Mouse (Mus musculus) limb, embryonic 11.5 days (tissue): ENCODE data around the gene Rabl2. TPM values are rescaled to one million over a fixed set of nuclear protein-coding genes. Genes with fewer than 3 reads are reported as not detected.
A peak's percentile ranks its signal among the peaks of the same experiment; 100 is the strongest.

Experiments
- ATAC-seq: fragments of 200-750 bp; cut with Nextera tagmentation; 2 replicates; pipeline ENCODE4 v1.8.0; 2017; ENCODE audit warnings: low read depth; ENCODE audit not compliant: insufficient number of reproducible peaks, low FRiP score, low TSS enrichment
- DNase-seq: peaks from one replicate; pipeline ENCODE4 v3.0.0-alpha.2; 2015; ENCODE audit warnings: low spot score
- H3K27ac ChIP-seq: fragments of 300-500 bp; sonication (generic); replicated peaks from 2 replicates; pipeline ENCODE4 v1.5.1; 2014; ENCODE audit warnings: low read depth, mild to moderate bottlenecking, low read length
- H3K27me3 ChIP-seq: fragments of 300-500 bp; sonication (generic); 2 replicates; pipeline ENCODE4 v1.6.1; 2014; ENCODE audit warnings: mild to moderate bottlenecking, low read length, mixed read lengths; ENCODE audit not compliant: control insufficient read depth, insufficient read depth
- H3K36me3 ChIP-seq: fragments of 300-500 bp; sonication (generic); 2 replicates; pipeline ENCODE4 v1.6.1; 2014; ENCODE audit warnings: mild to moderate bottlenecking, low read length, moderate library complexity, mixed read lengths; ENCODE audit not compliant: control insufficient read depth, insufficient read depth
- H3K4me1 ChIP-seq: fragments of 300-500 bp; sonication (generic); 2 replicates; pipeline ENCODE4 v1.6.1; 2014; ENCODE audit warnings: low read length, mixed read lengths; ENCODE audit not compliant: control insufficient read depth, insufficient read depth
- H3K4me2 ChIP-seq: fragments of 300-500 bp; sonication (generic); 2 replicates; pipeline ENCODE4 v1.6.1; 2014; ENCODE audit warnings: low read depth, mild to moderate bottlenecking, moderate library complexity; ENCODE audit not compliant: severe bottlenecking
- H3K4me3 ChIP-seq: fragments of 300-500 bp; sonication (generic); 2 replicates; pipeline ENCODE4 v1.5.1; 2014; ENCODE audit warnings: low read depth, low read length
- H3K9ac ChIP-seq: fragments of 300-500 bp; sonication (generic); 2 replicates; pipeline ENCODE4 v1.6.1; 2014; ENCODE audit warnings: mild to moderate bottlenecking, low read length
- H3K9me3 ChIP-seq: fragments of 300-500 bp; sonication (generic); 2 replicates; pipeline ENCODE4 v1.6.1; 2016; ENCODE audit warnings: low read length; ENCODE audit not compliant: control insufficient read depth
- WGBS: fragments of 180-500 bp; shearing (Covaris S2); extraction: QIAGEN DNeasy Blood & Tissue Kit; methylation state at CpG from one replicate; pipeline ENCODE4 v1.1.7; 2014; 5-methylcytosine and 5-hydroxymethylcytosine counted together
- polyA plus RNA-seq: library from polyadenylated mRNA; unstranded; fragments of >200 nt; fragmentation: Nextera tagmentation; extraction: Ambion mirVana; gene quantifications from 2 replicates; pipeline ENCODE4 v1.2.1, GENCODE M21; 2014

Rabl2 gene
- polyA plus RNA-seq, 1 experiment from 2014 or later, result 70.3 TPM

DNA sequence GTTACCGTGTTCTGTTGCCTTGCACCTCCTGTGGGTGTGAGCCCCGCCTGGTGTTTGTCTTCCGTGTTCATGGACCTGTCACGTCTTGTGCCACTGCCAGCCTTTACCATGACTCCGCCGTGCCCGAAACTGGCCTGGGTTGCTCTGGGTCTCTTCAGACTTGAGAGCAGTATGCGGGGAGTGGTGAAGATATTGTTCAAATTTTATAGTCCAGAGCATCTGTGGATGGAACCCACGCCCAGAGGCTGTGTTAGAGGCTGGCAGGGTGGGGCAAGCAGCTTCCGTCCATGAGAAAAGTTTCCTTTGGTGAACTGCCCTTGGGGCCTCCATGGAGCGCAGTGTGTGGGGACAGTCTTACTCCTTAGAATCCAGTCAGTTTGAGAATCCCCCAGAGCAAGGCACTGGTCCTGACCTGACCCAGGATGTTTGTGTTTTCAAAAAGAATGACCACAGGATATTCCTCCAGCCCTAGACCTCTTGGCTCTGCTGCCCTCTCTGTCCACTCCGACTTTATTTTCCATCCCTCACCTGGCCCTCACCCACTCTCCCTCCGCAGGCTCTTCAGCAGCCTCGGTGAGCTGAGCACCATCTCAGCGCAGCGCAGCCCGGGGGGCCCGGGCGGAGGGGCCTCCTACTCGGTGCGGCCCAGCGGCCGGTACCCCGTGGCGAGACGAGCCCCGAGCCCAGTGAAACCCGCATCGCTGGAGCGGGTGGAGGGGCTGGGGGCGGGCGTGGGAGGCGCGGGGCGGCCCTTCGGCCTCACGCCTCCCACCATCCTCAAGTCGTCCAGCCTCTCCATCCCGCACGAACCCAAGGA, 34.3 kb downstream of the Rabl2 start:
- Histone ChIP-seq H3K4me3 (peak overlapping the region; percentile 28), H3K4me1 (peaks cover 12% of the 10 kb centered on the region), H3K4me2 (peak overlapping the region; percentile 40), H3K9me3 (no peaks in the 10 kb centered on the region), H3K27ac (no peak overlapping the region), H3K36me3 (no peaks in the 10 kb centered on the region), H3K9ac (no peak overlapping the region), H3K27me3 (peaks cover 35% of the 10 kb centered on the region)
- DNase-seq (peak; percentile 31), ATAC-seq (no peak)
- 9% methylated on average over 36 of the region's 40 CpGs for WGBS

DNA sequence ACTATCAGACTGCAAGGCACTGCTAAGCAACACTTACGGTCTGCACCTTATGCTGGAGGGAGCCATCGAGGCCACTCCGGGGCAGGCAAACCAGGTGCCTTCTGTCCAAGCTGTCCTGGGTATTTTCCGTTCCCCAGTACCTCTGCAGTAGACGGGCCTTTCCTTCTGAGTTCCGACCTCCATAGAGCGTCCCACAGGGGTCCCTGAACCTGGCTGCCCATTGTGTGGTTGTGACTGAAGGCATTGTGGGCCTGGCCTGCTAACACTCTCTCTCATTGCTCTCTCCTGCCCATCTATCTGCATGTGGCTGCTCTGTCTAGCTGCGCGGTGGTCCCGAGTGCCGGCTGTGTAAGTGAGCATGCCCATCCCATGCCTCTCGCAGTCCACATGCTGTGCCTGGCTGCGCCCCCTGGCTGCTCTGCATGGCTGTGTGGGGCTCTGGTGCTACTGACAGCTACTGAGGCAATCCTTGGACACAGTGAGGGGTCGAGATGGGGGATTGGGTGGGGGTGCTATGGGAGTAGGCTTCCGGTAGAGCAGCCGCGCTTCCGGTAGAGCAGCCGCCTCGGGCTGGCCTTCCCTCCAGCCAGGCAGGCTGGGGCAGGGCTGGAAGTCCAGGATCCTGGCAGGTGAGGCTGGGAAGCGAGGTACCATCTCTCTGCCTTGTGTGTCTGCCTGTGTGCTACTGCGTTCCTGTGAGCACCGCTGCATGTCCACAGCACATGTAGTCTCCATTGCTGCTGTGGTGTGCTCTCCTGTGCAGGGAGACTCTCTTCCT, 35.1 kb downstream of the Rabl2 start:
- WGBS, result 27% methylated on average over 23 of the region's 23 CpGs
- no peaks in the 10 kb centered on the region for H3K36me3 ChIP-seq
- peak overlapping the region; percentile 33 for H3K4me2 ChIP-seq
- no peak for ATAC-seq
- H3K9me3 ChIP-seq, result no peaks in the 10 kb centered on the region
- peak; percentile 64 for DNase-seq
- H3K9ac ChIP-seq, result 0 out of 2 replicates have a peak overlapping the region, but pooled peaks have one; percentile 12
- no peak overlapping the region for H3K27ac ChIP-seq
- H3K4me1 ChIP-seq, result peaks cover 12% of the 10 kb centered on the region
- peaks cover 35% of the 10 kb centered on the region for H3K27me3 ChIP-seq
- H3K4me3 ChIP-seq, result peak overlapping the region; percentile 16

DNA sequence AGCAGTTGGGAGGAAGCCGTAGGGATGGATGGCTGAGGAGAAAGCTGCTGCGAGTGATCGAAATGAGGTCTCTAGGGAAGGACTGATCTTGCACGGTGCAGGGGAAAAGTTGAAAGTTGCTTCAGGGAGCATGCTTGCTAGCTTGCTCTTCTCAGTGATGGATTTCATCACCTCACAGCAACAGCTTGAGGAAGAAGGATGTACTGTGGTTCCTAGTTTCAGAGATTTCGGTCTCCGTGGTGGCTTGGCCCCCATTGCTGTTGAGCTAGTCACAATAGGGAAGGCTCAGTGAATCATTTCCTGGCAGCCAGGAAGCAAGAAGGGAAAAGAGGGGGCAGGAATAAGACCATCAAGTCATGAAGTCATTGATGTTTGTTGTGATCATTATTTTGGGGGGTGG, 36.1 kb downstream of the Rabl2 start:
- Histone ChIP-seq H3K4me3 (no peak overlapping the region), H3K36me3 (no peaks in the 10 kb centered on the region), H3K4me1 (peaks cover 12% of the 10 kb centered on the region), H3K9me3 (no peaks in the 10 kb centered on the region), H3K27me3 (peaks cover 35% of the 10 kb centered on the region), H3K9ac (no peak overlapping the region), H3K27ac (no peak overlapping the region), H3K4me2 (no peak overlapping the region)
- ATAC-seq (no peak), DNase-seq (no peak)
- 93% methylated on average over 6 of the region's 6 CpGs for WGBS

DNA sequence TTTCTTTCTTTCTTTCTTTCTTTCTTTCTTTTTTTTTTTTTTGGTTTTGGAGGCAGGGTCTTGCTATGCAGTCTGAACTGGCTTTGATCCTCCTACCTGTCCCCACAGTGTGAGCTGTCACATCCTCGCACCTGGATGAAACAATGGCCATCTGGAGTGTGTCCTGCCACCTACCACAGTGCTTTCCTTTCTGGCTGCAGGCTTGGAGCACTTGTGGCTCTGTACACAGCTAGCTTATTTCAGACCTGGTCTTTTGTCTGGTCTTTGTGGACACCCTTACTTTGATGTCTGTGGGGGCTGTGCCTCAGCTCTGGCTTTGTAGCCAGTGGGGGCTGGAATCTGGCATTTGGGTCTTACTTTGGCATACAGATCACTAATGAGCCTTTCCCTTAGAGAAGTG, 40.0 kb downstream of the Rabl2 start:
- peaks cover 17% of the 10 kb centered on the region for H3K27me3 ChIP-seq
- H3K9me3 ChIP-seq, result no peaks in the 10 kb centered on the region
- no peak for ATAC-seq
- DNase-seq, result no peak
- WGBS, result 92% methylated on average over 1 of the region's 1 CpGs
- no peaks in the 10 kb centered on the region for H3K36me3 ChIP-seq
- peaks cover 11% of the 10 kb centered on the region for H3K4me1 ChIP-seq
- H3K4me3 ChIP-seq, result no peak overlapping the region
- no peak overlapping the region for H3K9ac ChIP-seq
- H3K27ac ChIP-seq, result no peak overlapping the region
- H3K4me2 ChIP-seq, result no peak overlapping the region

DNA sequence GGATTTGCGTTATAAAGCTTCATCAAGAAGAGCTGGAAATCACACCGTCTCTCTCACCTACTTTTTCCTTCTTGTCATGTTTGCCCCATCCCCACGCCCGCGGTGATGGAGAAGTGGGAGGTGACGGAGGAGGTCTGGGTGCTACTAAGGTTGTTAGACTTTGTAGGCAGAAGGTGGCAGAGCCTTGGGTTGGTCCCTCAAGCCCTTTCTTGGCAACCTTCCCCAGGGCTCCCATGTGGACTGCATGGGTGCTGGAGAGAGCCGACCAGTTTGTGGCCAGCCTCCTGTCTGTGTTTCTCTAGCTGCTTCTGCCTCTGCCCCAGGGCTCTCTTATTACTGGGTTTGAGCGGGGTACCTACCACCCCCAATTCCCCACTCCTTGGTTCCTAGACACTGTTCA, 41.2 kb downstream of the Rabl2 start:
- ATAC-seq (no peak), DNase-seq (no peak)
- H3K9me3 ChIP-seq, result no peaks in the 10 kb centered on the region
- peaks cover 10% of the 10 kb centered on the region for H3K27me3 ChIP-seq
- H3K4me2 ChIP-seq, result no peak overlapping the region
- no peaks in the 10 kb centered on the region for H3K36me3 ChIP-seq
- 89% methylated on average over 8 of the region's 8 CpGs for WGBS
- no peak overlapping the region for H3K4me3 ChIP-seq
- no peak overlapping the region for H3K27ac ChIP-seq
- no peak overlapping the region for H3K9ac ChIP-seq
- peaks cover 8% of the 10 kb centered on the region for H3K4me1 ChIP-seq

DNA sequence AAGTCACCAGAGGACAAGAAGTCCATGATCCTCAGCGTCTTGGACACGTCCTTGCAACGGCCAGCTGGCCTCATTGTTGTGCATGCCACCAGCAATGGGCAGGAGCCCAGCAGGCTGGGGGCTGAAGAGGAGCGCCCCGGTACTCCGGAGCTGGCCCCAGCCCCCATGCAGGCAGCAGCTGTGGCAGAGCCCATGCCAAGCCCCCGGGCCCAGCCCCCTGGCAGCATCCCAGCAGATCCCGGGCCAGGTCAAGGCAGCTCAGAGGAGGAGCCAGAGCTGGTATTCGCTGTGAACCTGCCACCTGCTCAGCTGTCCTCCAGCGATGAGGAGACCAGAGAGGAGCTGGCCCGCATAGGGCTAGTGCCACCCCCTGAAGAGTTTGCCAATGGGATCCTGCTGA, 42.9 kb downstream of the Rabl2 start:
- H3K9me3 ChIP-seq, result no peaks in the 10 kb centered on the region
- H3K4me2 ChIP-seq, result peak overlapping the region; percentile 79
- peak; percentile 31; the same call in 1 of the 2 replicates for ATAC-seq
- no peaks in the 10 kb centered on the region for H3K36me3 ChIP-seq
- no peak overlapping the region for H3K4me3 ChIP-seq
- DNase-seq, result no peak
- peaks cover 10% of the 10 kb centered on the region for H3K27me3 ChIP-seq
- peaks cover 8% of the 10 kb centered on the region for H3K4me1 ChIP-seq
- H3K27ac ChIP-seq, result no peak overlapping the region
- WGBS, result 38% methylated on average over 11 of the region's 11 CpGs
- H3K9ac ChIP-seq, result no peak overlapping the region

DNA sequence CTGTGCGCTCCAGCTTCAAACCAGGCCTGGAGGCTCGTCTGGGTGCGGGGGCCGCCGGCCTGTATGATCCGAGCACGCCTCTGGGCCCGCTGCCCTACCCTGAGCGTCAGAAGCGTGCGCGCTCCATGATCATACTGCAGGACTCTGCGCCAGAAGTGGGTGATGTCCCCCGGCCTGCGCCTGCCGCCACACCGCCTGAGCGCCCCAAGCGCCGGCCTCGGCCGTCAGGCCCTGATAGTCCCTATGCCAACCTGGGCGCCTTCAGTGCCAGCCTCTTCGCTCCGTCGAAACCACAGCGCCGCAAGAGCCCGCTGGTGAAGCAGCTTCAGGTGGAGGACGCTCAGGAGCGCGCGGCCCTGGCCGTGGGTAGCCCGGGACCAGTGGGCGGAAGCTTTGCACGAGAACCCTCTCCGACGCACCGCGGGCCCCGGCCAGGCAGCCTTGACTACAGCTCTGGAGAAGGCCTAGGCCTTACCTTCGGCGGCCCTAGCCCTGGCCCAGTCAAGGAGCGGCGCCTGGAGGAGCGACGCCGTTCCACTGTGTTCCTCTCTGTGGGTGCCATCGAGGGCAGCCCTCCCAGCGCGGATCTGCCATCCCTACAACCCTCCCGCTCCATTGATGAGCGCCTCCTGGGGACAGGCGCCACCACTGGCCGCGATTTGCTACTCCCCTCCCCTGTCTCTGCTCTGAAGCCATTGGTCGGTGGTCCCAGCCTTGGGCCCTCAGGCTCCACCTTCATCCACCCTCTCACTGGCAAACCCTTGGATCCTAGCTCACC, 43.7 kb downstream of the Rabl2 start:
- peak overlapping the region; percentile 65 for H3K9ac ChIP-seq
- 11% methylated on average over 58 of the region's 58 CpGs for WGBS
- peak; percentile 70 for ATAC-seq
- H3K9me3 ChIP-seq, result no peaks in the 10 kb centered on the region
- H3K4me1 ChIP-seq, result peaks cover 8% of the 10 kb centered on the region
- H3K4me2 ChIP-seq, result peak overlapping the region; percentile 79
- peaks cover 10% of the 10 kb centered on the region for H3K27me3 ChIP-seq
- H3K4me3 ChIP-seq, result peak overlapping the region; percentile 32
- no peak overlapping the region for H3K27ac ChIP-seq
- no peaks in the 10 kb centered on the region for H3K36me3 ChIP-seq
- peak; percentile 75 for DNase-seq

DNA sequence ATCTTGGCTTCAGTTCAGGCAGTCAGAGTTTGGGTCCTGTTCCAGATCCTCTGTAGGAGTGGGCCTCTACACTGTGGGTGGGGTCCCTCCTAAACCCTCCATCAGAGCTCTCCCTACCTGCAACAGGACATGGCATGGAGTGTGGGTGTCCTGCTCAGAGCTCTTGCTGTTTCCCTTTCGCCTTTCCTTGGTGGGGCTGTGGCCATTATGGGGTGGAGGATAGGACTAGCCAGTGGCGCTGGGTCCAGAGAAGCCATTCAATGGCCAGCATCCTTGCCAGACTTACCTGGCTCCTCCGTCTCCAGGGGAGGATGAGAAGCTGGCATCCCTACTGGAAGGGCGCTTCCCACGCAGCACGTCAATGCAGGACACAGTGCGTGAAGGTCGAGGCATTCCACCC, 44.4 kb downstream of the Rabl2 start:
- no peaks in the 10 kb centered on the region for H3K9me3 ChIP-seq
- H3K27me3 ChIP-seq, result peaks cover 10% of the 10 kb centered on the region
- H3K4me1 ChIP-seq, result peaks cover 8% of the 10 kb centered on the region
- peak overlapping the region; percentile 79 for H3K4me2 ChIP-seq
- H3K27ac ChIP-seq, result no peak overlapping the region
- WGBS, result 55% methylated on average over 8 of the region's 8 CpGs
- H3K4me3 ChIP-seq, result peak overlapping the region; percentile 32
- H3K9ac ChIP-seq, result peak overlapping the region; percentile 65
- no peaks in the 10 kb centered on the region for H3K36me3 ChIP-seq
- ATAC-seq, result no peak
- no peak for DNase-seq
